Mouse (Mus musculus) adrenal gland, postnatal 36 days (tissue): ENCODE data around the gene Exoc6. TPM values are rescaled to one million over a fixed set of nuclear protein-coding genes. Genes with fewer than 3 reads are reported as not detected.
"Not testable (repeated sequence)": the region's sequence is repeated elsewhere in the genome, so short reads cannot be mapped to it uniquely, and the experiment has no call there.

Source experiments
- DNase-seq, 2 experiments: peaks; one replicate each; pipeline ENCODE4 v3.0.0; 2021; ENCODE audit warnings: mixed read lengths in 1 of 2
- long read RNA-seq, 2 experiments: library from polyadenylated mRNA; stranded (forward); transcript quantifications; one replicate each; pipeline ENCODE4 v2.0.0; 2021; ENCODE audit warnings: borderline sequencing depth in 2 of 2
- total RNA-seq, 2 experiments: library from RNA; stranded (reverse); gene quantifications; 2 replicates each; pipeline ENCODE4 v1.2.3; 2021

Exoc6 gene
- 10 to 100 TPM; 16.7 to 24.6 TPM for total RNA-seq
- long read RNA-seq, experiment 1, transcript Exoc6-201 (22 exons, 3,543 nt), result major isoform, 24 of 31 reads
- long read RNA-seq, experiment 1, partial matches to known transcripts, result 1 of 31 reads
- long read RNA-seq, experiment 1, other reads (novel, unspliced or antisense), result 6 of 31 reads
- long read RNA-seq, experiment 2, transcript Exoc6-201 (22 exons, 3,543 nt), result major isoform, 6 of 6 reads
- long read RNA-seq, experiment 2, partial matches to known transcripts, result 0 of 6 reads
- long read RNA-seq, experiment 2, other reads (novel, unspliced or antisense), result 0 of 6 reads

DNA sequence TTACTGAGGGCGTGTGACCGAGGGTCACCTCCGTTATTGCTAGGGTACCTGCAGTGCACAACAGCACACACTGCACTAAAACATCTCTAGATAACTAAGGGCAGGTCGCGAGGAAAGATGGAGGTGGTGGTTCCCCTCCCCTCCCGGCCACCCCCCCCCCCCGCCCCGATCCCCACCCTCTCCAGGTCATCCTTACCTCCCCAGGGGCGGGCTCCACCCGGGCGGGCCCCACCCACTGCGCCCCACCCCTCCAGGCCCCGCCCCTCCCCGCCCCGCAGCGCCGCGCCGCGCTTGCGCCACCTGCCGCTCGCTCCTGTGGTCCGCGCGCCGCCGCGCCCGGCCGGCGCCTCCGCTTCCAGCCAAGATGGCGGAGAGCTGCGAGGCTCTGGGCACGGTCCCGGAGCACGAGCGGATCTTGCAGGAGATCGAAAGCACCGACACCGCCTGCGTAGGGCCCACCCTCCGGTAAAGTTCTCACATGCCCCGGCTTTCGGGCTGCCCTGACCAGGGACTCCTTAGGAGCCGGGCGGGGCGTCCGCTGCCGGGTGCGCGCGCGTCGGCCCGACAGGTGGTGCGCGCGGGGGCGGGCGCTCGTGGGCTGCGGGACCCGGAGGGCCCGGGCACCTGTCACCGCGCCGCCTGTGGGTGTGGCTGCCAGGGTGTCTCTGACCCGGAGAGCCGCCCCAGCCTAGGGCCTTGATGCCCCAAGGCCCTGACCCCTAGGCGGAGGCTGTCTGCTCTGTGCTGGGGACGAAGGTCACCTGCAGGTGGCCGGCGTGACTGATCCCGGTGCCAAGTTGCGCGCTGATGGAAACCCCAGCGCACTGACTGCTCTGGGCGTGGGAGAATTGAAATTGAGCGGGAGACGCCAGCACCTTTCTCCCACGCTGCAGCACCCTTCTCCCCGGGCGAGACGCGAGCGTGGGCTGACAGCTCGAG lies at the start of gene Exoc6:
Exoc6 (plus strand) TSS at position 318 of the 939 bp plus-strand sequence.
- peak; percentile 85 to 88 for DNase-seq

GRCm38 (mm10) chr19:37502996-37503395 lies 47.2 kb upstream of the Exoc6 start:
- no peak for DNase-seq

- no peak for DNase-seq
These were observed 44.2 kb upstream of the Exoc6 start for GRCm38 (mm10) chr19:37506066-37506465.

DNA sequence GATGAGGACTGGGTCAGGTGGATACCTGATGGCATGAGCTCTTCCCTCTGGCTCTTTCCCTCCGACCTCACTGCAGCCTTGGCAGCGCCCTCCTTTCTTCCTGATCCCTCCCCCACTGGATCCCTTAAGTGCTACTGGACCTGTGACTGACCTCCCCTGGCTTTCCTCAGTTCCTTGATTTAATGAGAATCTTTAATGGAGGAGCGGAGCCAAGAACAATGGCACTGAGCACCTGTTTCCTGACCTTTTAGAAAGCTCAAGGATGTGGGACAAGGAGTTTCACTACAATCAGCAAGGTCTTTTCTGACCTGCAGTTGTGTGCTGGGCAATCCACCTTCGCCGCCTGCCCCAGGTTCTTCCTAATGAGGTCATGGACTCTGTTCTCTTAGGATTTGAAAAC lies 43.6 kb upstream of the Exoc6 start:
- DNase-seq, result no peak

- DNase-seq, result peak; percentile 92 to 94
These were observed 40.5 kb upstream of the Exoc6 start for GRCm38 (mm10) chr19:37509725-37510124.

- peak in 1 of 2 experiments; percentile 26 for DNase-seq
These were observed 35.4 kb upstream of the Exoc6 start for GRCm38 (mm10) chr19:37514811-37515292.

GRCm38 (mm10) chr19:37517419-37517818 lies 32.8 kb upstream of the Exoc6 start:
- DNase-seq, result no peak

DNA sequence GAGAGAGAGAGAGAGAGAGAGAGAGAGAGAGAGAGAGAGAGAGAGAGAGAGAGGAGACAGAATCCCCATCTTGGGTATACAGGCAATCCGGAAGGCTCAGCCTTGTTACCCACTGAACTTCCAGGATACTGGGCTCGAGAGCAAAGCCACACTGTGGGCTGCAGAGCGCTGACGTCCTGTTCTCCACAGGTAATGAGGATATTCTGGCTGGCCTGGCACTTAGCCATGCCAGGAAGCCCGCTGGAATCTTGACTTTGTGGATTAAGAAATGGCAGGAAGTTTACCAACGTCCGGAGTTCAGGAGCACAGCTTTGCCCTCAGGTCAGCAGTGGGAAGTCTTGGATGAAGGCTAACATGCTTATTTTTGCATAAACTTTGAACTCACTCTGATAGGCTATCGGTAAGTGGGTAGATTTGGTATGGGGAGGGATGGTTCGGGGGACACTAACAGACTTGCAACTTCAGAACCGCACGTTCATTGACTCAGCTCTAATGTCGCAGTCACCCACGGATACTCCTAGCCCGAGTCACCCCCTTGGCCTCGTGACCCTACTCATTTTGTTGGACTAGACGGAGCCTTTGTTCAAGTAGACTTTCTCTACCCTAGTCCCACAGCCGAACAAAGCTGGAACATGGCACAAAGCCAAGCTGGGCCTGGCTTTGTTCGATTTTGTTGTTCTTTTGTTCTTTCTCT lies 29.3 kb upstream of the Exoc6 start:
- DNase-seq, result no peak

DNA sequence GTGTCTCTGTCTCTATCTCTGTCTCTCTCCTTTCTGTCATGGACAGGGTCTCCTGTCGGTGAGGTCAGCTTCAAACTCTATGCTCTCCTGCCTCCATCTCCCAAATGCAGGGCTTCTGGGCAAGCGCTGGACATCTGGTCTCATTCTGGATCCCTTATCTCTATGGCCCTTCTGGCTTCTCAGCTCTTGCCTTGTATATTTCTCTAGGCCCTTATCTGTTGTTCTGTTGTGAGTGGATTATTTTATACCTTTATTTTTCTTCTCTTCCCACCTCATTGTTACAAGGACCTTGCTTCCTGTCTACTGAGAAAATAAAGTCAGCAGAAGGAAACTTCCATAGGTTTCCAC lies 28.8 kb upstream of the Exoc6 start:
- DNase-seq, result no peak

- no peak for DNase-seq
These were observed 26.7 kb upstream of the Exoc6 start for GRCm38 (mm10) chr19:37523280-37524062.

DNA sequence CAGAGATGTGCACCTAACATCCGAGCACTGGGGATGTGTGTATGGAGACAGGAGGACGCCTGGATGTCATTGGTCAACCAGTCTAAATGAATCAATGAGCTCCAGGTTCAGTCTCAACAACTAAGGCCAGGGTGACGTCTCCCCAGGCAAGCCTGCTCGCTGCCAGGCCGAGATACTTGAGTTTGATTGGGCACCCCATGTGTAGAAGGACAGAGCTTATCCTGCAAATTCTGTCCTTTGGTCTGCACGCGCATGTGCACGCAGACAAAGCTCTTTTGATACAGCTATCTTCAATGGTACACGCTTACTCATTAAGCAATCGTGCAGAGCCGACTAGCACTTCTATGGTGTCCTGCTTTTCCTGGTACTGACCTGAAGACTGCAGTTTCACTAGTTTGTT lies 24.3 kb upstream of the Exoc6 start:
- no peak for DNase-seq

- DNase-seq, result no peak
These were observed 23.4 kb upstream of the Exoc6 start for GRCm38 (mm10) chr19:37526768-37527167.

- DNase-seq, result not testable (repeated sequence)
These were observed 22.5 kb upstream of the Exoc6 start for GRCm38 (mm10) chr19:37527736-37528135.

DNA sequence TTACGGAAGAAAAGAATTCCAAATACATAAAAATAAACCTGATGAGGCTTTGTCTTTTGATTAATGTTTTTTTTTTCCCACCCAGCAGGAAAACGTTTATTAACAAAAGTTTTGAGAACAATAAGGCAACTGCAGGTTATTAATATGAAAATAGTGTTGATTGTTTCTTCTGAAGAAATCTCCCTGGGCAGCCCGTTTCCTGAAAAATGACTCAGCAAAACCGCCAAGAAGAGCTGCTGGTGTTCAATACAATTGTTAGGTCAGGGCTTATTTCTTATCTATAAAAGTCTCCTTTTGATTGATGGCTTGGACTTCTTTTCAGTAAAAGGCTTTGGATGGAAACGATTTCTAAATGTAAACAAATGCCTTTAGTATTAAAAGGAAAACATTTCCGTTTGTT lies 21.6 kb upstream of the Exoc6 start:
- no peak for DNase-seq

GRCm38 (mm10) chr19:37529296-37529695 lies 20.9 kb upstream of the Exoc6 start:
- no peak for DNase-seq

- DNase-seq, result peak; percentile 20 to 62
These were observed 20.2 kb upstream of the Exoc6 start for GRCm38 (mm10) chr19:37529975-37530515.

GRCm38 (mm10) chr19:37530601-37531000 lies 19.6 kb upstream of the Exoc6 start:
- DNase-seq, result no peak

DNA sequence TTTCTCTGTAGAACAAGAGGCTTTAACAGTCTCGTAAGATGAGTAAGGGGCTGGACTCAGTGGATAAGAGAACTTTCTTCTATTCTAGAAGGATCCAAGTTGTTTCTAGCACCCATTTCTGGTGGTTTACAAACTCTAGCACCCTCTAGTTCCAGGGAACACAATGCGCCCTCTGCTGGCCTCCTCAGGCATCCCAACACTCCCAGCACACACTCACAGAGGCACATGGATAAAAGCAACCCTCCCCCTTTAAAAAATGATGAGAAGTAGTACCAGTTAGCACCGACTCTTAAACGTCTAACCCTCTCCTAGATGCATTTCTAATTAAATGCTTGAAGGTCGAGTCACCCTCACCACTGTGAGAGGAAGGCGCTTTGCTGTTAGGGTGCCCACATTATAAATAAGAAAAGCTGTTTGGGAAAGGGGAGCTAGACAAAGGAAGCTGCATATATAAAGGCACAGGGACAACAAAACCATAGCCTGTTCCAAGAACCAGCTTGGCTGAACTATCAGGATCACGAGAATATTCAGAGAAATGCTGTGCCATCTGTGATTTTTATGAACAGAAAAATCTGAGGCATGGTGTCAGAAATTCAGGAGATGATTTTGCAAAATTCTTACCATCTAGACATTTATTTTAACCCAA lies 18.9 kb upstream of the Exoc6 start:
- DNase-seq, result peak; percentile 24 to 51

DNA sequence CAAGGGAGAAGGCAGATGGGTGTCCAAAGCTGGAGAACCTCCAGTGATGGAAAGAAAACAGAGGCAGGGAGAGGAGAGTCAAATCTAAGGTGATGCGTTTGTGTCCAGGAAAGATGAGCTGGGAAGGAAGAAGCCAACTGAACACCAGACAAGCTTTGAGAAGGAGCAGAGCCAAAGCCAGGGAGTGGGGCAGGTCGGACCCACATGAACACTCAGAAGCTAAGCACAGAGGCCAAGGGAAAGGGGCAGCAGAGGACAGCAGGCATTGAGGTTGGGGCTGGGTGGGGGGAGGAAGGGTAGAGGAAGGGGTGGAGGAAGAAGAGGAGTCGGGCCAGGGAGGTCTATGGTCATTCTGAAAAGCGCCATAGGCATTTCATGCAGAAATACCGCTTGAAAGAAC lies 17.0 kb upstream of the Exoc6 start:
- no peak for DNase-seq

- DNase-seq, result no peak
These were observed 15.4 kb upstream of the Exoc6 start for GRCm38 (mm10) chr19:37534737-37535365.
